Mouse (Mus musculus): ENCODE measurements around the gene Git1. TPM values are rescaled to one million over a fixed set of nuclear protein-coding genes. Genes with fewer than 3 reads are reported as not detected.

Git1 gene
- polyA plus RNA-seq, 1 experiment from 2014 or later = 2.1 TPM

GRCm38 (mm10) chr11:77471407-77471806, 22.0 kb upstream of the Git1 start:
- ATAC-seq (no peak), DNase-seq (no peak)
- no peaks in the 10 kb centered on the region for H3K9me3 ChIP-seq (ENCODE audit: low read length)
- peaks cover 13% of the 10 kb centered on the region for H3K27me3 ChIP-seq (ENCODE audit: insufficient read depth, low read length)
- no peak overlapping the region for H3K27ac ChIP-seq (ENCODE audit: low read depth)
- 83% methylated on average over 29 of the region's 29 CpGs for WGBS (ENCODE audit: insufficient replicate concordance)
- TF ChIP-seq EP300 (IDR thresholded peaks at IDR 0.05; ENCODE audit: low read depth) (no peak), CTCF (IDR thresholded peaks at IDR 0.05; ENCODE audit: low read depth) (no peak)
- H3K36me3 ChIP-seq (replicated peaks; ENCODE audit: insufficient read depth, low read length) = no peaks in the 10 kb centered on the region
- no peak overlapping the region for H3K4me2 ChIP-seq (ENCODE audit: low read depth, low read length)
- H3K9ac ChIP-seq (replicated peaks) = no peak overlapping the region
- H3K4me1 ChIP-seq (ENCODE audit: insufficient read depth) = peaks cover 7% of the 10 kb centered on the region
- H3K4me3 ChIP-seq (ENCODE audit: low read depth, low read length) = no peak overlapping the region

- H3K4me2 ChIP-seq (ENCODE audit: low read depth, low read length) = no peak overlapping the region
- no peak overlapping the region for H3K27ac ChIP-seq (ENCODE audit: low read depth)
- H3K9ac ChIP-seq (replicated peaks) = no peak overlapping the region
- H3K36me3 ChIP-seq (replicated peaks; ENCODE audit: insufficient read depth, low read length) = no peaks in the 10 kb centered on the region
- H3K27me3 ChIP-seq (ENCODE audit: insufficient read depth, low read length) = no peaks in the 10 kb centered on the region; the same call in 1 of the 2 replicates
- H3K4me3 ChIP-seq (ENCODE audit: low read depth, low read length) = no peak overlapping the region
- TF ChIP-seq CTCF (IDR thresholded peaks at IDR 0.05; ENCODE audit: low read depth) (no peak), EP300 (IDR thresholded peaks at IDR 0.05; ENCODE audit: low read depth) (no peak)
- 88% methylated on average over 16 of the region's 16 CpGs for WGBS (ENCODE audit: insufficient replicate concordance)
- ATAC-seq (no peak), DNase-seq (no peak)
- H3K4me1 ChIP-seq (ENCODE audit: insufficient read depth) = peaks cover 6% of the 10 kb centered on the region
- no peaks in the 10 kb centered on the region for H3K9me3 ChIP-seq (ENCODE audit: low read length)
Measured at GRCm38 (mm10) chr11:77472775-77473174, 20.6 kb upstream of the Git1 start.

GRCm38 (mm10) chr11:77476216-77476615, 17.1 kb upstream of the Git1 start:
- ATAC-seq (no peak), DNase-seq (no peak)
- no peaks in the 10 kb centered on the region for H3K9me3 ChIP-seq (ENCODE audit: low read length)
- TF ChIP-seq CTCF (IDR thresholded peaks at IDR 0.05; ENCODE audit: low read depth) (no peak), EP300 (IDR thresholded peaks at IDR 0.05; ENCODE audit: low read depth) (no peak)
- H3K4me3 ChIP-seq (ENCODE audit: low read depth, low read length) = no peak overlapping the region
- no peaks in the 10 kb centered on the region for H3K36me3 ChIP-seq (replicated peaks; ENCODE audit: insufficient read depth, low read length)
- H3K27me3 ChIP-seq (ENCODE audit: insufficient read depth, low read length) = no peaks in the 10 kb centered on the region
- H3K9ac ChIP-seq (replicated peaks) = no peak overlapping the region
- peaks cover 7% of the 10 kb centered on the region for H3K4me1 ChIP-seq (ENCODE audit: insufficient read depth)
- 90% methylated on average over 14 of the region's 14 CpGs for whole genome bisulfite sequencing (ENCODE audit: insufficient replicate concordance)
- no peak overlapping the region for H3K27ac ChIP-seq (ENCODE audit: low read depth)
- H3K4me2 ChIP-seq (ENCODE audit: low read depth, low read length) = no peak overlapping the region

GRCm38 (mm10) chr11:77476895-77477294, 16.5 kb upstream of the Git1 start:
- Histone ChIP-seq H3K4me3 (ENCODE audit: low read depth, low read length) (no peak overlapping the region), H3K9me3 (ENCODE audit: low read length) (no peaks in the 10 kb centered on the region), H3K36me3 (replicated peaks; ENCODE audit: insufficient read depth, low read length) (no peaks in the 10 kb centered on the region), H3K4me2 (ENCODE audit: low read depth, low read length) (no peak overlapping the region), H3K4me1 (ENCODE audit: insufficient read depth) (peaks cover 7% of the 10 kb centered on the region), H3K27me3 (ENCODE audit: insufficient read depth, low read length) (no peaks in the 10 kb centered on the region), H3K9ac (replicated peaks) (no peak overlapping the region), H3K27ac (ENCODE audit: low read depth) (0 out of 2 replicates have a peak overlapping the region, but pooled peaks have one; percentile 22)
- TF ChIP-seq EP300 (IDR thresholded peaks at IDR 0.05; ENCODE audit: low read depth) (no peak), CTCF (IDR thresholded peaks at IDR 0.05; ENCODE audit: low read depth) (no peak)
- peak; percentile 89 for ATAC-seq
- no peak for DNase-seq
- 65% methylated on average over 6 of the region's 6 CpGs for WGBS (ENCODE audit: insufficient replicate concordance)

DNA sequence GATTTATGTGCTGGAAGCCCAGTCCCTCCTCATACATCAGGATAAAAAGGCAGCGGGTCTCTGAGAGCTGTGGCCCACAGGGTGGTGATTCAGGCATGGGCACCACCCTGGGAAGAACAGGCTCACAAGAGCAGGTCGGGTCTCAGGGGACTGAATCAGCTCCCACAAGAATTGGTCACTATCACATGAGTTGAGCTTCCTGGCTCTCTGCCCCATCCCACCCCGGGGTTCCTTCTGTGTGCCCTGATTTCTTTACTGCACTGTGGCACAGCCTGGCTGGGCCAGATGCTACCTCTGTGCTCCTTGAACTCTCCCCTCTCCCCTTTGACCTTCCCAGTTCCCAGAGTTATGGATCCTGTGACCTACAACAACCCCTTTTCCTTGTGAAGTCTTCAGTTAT, 10.3 kb upstream of the Git1 start:
- no peaks in the 10 kb centered on the region for H3K4me1 ChIP-seq (ENCODE audit: insufficient read depth)
- no peak overlapping the region for H3K27ac ChIP-seq (ENCODE audit: low read depth)
- DNase-seq (no peak), ATAC-seq (no peak)
- H3K36me3 ChIP-seq (replicated peaks; ENCODE audit: insufficient read depth, low read length) = no peaks in the 10 kb centered on the region
- H3K4me2 ChIP-seq (ENCODE audit: low read depth, low read length) = no peak overlapping the region
- 47% methylated on average over 3 of the region's 3 CpGs for WGBS (ENCODE audit: insufficient replicate concordance)
- no peak overlapping the region for H3K9ac ChIP-seq (replicated peaks)
- no peak overlapping the region for H3K4me3 ChIP-seq (ENCODE audit: low read depth, low read length)
- no peaks in the 10 kb centered on the region for H3K9me3 ChIP-seq (ENCODE audit: low read length)
- TF ChIP-seq EP300 (IDR thresholded peaks at IDR 0.05; ENCODE audit: low read depth) (no peak), CTCF (IDR thresholded peaks at IDR 0.05; ENCODE audit: low read depth) (no peak)
- H3K27me3 ChIP-seq (ENCODE audit: insufficient read depth, low read length) = no peaks in the 10 kb centered on the region

GRCm38 (mm10) chr11:77483510-77484255, 9.7 kb upstream of the Git1 start:
- Histone ChIP-seq H3K36me3 (replicated peaks; ENCODE audit: insufficient read depth, low read length) (no peaks in the 10 kb centered on the region), H3K9ac (replicated peaks) (no peak overlapping the region), H3K9me3 (ENCODE audit: low read length) (no peaks in the 10 kb centered on the region), H3K4me3 (ENCODE audit: low read depth, low read length) (no peak overlapping the region), H3K4me2 (ENCODE audit: low read depth, low read length) (no peak overlapping the region), H3K27ac (ENCODE audit: low read depth) (no peak overlapping the region), H3K27me3 (ENCODE audit: insufficient read depth, low read length) (peaks cover 2% of the 10 kb centered on the region; the same call in 1 of the 2 replicates), H3K4me1 (ENCODE audit: insufficient read depth) (peaks cover under 1% of the 10 kb centered on the region; the same call in 1 of the 2 replicates)
- no peak for TF ChIP-seq CTCF (IDR thresholded peaks at IDR 0.05; ENCODE audit: low read depth)
- no peak for TF ChIP-seq EP300 (IDR thresholded peaks at IDR 0.05; ENCODE audit: low read depth)
- 43% methylated on average over 11 of the region's 11 CpGs for WGBS (ENCODE audit: insufficient replicate concordance)
- ATAC-seq (no peak), DNase-seq (no peak)

Data from liver, postnatal 0 days (tissue).